Mouse (Mus musculus): ENCODE measurements around the gene Rhoc. TPM values are rescaled to one million over a fixed set of nuclear protein-coding genes. Genes with fewer than 3 reads are reported as not detected.
"Not testable (repeated sequence)": the region's sequence is repeated elsewhere in the genome, so short reads cannot be mapped to it uniquely, and the experiment has no call there.

Rhoc gene
- polyA plus RNA-seq (2015; fragmentation: Nextera tagmentation; extraction: Ambion mirVana): 41.1 and 47.7 TPM in 2 replicates

GRCm38 (mm10) chr3:104788075-104788474 is at the start of gene Rhoc:
TSS of gene Rhoc (plus strand) at chr3:104788375.
- Histone ChIP-seq H3K9me3 (ENCODE audit: control insufficient read depth, low read length) (no peaks in the 10 kb centered on the region), H3K4me2 (ENCODE audit: low read length) (peak within 1 kb of the TSS; percentile 95), H3K27ac (ENCODE audit: low read length) (peak within 1 kb of the TSS; percentile 29; the same call in 1 of the 2 replicates), H3K9ac (replicated peaks; ENCODE audit: low read depth, low read length) (peak within 1 kb of the TSS; percentile 67), H3K4me3 (replicated peaks; ENCODE audit: low read length) (peak within 1 kb of the TSS; percentile 58), H3K27me3 (replicated peaks; ENCODE audit: control insufficient read depth, insufficient read depth, low read length) (peaks cover 14% of the 10 kb centered on the region), H3K4me1 (replicated peaks; ENCODE audit: control insufficient read depth, insufficient read depth, low read length) (peaks cover 17% of the 10 kb centered on the region), H3K36me3 (ENCODE audit: control insufficient read depth, insufficient read depth) (no peaks in the 10 kb centered on the region)
- WGBS: 34% methylated on average over 3 of the region's 3 CpGs
- no peak for ATAC-seq

GRCm38 (mm10) chr3:104741954-104742353 is 46.2 kb upstream of the Rhoc start:
- H3K27ac ChIP-seq (ENCODE audit: low read length): no peak overlapping the region
- H3K36me3 ChIP-seq (ENCODE audit: control insufficient read depth, insufficient read depth): no peaks in the 10 kb centered on the region
- H3K9me3 ChIP-seq (ENCODE audit: control insufficient read depth, low read length): no peaks in the 10 kb centered on the region
- H3K9ac ChIP-seq (replicated peaks; ENCODE audit: low read depth, low read length): no peak overlapping the region
- no peaks in the 10 kb centered on the region for H3K4me1 ChIP-seq (replicated peaks; ENCODE audit: control insufficient read depth, insufficient read depth, low read length)
- H3K4me2 ChIP-seq (ENCODE audit: low read length): no peak overlapping the region
- no peak overlapping the region for H3K4me3 ChIP-seq (replicated peaks; ENCODE audit: low read length)
- 93% methylated on average over 3 of the region's 3 CpGs for WGBS
- H3K27me3 ChIP-seq (replicated peaks; ENCODE audit: control insufficient read depth, insufficient read depth, low read length): no peaks in the 10 kb centered on the region
- no peak for ATAC-seq

- Histone ChIP-seq H3K36me3 (ENCODE audit: control insufficient read depth, insufficient read depth) (no peaks in the 10 kb centered on the region), H3K4me1 (replicated peaks; ENCODE audit: control insufficient read depth, insufficient read depth, low read length) (no peaks in the 10 kb centered on the region), H3K9ac (replicated peaks; ENCODE audit: low read depth, low read length) (no peak overlapping the region), H3K4me2 (ENCODE audit: low read length) (no peak overlapping the region), H3K9me3 (ENCODE audit: control insufficient read depth, low read length) (no peaks in the 10 kb centered on the region), H3K27ac (ENCODE audit: low read length) (no peak overlapping the region), H3K27me3 (replicated peaks; ENCODE audit: control insufficient read depth, insufficient read depth, low read length) (no peaks in the 10 kb centered on the region), H3K4me3 (replicated peaks; ENCODE audit: low read length) (no peak overlapping the region)
- WGBS: 52% methylated on average over 1 of the region's 1 CpGs
- ATAC-seq: no peak
These were observed 45.0 kb upstream of the Rhoc start for GRCm38 (mm10) chr3:104743161-104743560.

- H3K9me3 ChIP-seq (ENCODE audit: control insufficient read depth, low read length): no peaks in the 10 kb centered on the region
- ATAC-seq: no peak
- 83% methylated on average over 1 of the region's 1 CpGs for WGBS
- H3K4me1 ChIP-seq (replicated peaks; ENCODE audit: control insufficient read depth, insufficient read depth, low read length): no peaks in the 10 kb centered on the region
- H3K4me2 ChIP-seq (ENCODE audit: low read length): no peak overlapping the region
- H3K36me3 ChIP-seq (ENCODE audit: control insufficient read depth, insufficient read depth): no peaks in the 10 kb centered on the region
- H3K27ac ChIP-seq (ENCODE audit: low read length): no peak overlapping the region
- H3K27me3 ChIP-seq (replicated peaks; ENCODE audit: control insufficient read depth, insufficient read depth, low read length): no peaks in the 10 kb centered on the region
- H3K4me3 ChIP-seq (replicated peaks; ENCODE audit: low read length): no peak overlapping the region
- H3K9ac ChIP-seq (replicated peaks; ENCODE audit: low read depth, low read length): no peak overlapping the region
These were observed 44.3 kb upstream of the Rhoc start for GRCm38 (mm10) chr3:104743864-104744263.

- not testable (repeated sequence) for H3K4me1 ChIP-seq (replicated peaks; ENCODE audit: control insufficient read depth, insufficient read depth, low read length); H3K27me3 ChIP-seq (replicated peaks; ENCODE audit: control insufficient read depth, insufficient read depth, low read length); H3K36me3 ChIP-seq (ENCODE audit: control insufficient read depth, insufficient read depth); H3K4me2 ChIP-seq (ENCODE audit: low read length); H3K9ac ChIP-seq (replicated peaks; ENCODE audit: low read depth, low read length); H3K4me3 ChIP-seq (replicated peaks; ENCODE audit: low read length); H3K27ac ChIP-seq (ENCODE audit: low read length); ATAC-seq; H3K9me3 ChIP-seq (ENCODE audit: control insufficient read depth, low read length)
- 16% methylated on average over 23 of the region's 25 CpGs for WGBS
These were observed 35.3 kb upstream of the Rhoc start for GRCm38 (mm10) chr3:104752845-104753244.

- Histone ChIP-seq H3K9me3 (ENCODE audit: control insufficient read depth, low read length) (no peaks in the 10 kb centered on the region), H3K4me3 (replicated peaks; ENCODE audit: low read length) (peak overlapping the region; percentile 32), H3K4me1 (replicated peaks; ENCODE audit: control insufficient read depth, insufficient read depth, low read length) (peaks cover 9% of the 10 kb centered on the region), H3K27me3 (replicated peaks; ENCODE audit: control insufficient read depth, insufficient read depth, low read length) (peaks cover 6% of the 10 kb centered on the region; the same call in 1 of the 2 replicates), H3K36me3 (ENCODE audit: control insufficient read depth, insufficient read depth) (no peaks in the 10 kb centered on the region), H3K4me2 (ENCODE audit: low read length) (peak overlapping the region; percentile 46), H3K9ac (replicated peaks; ENCODE audit: low read depth, low read length) (peak overlapping the region; percentile 16), H3K27ac (ENCODE audit: low read length) (no peak overlapping the region)
- peak; percentile 90 for ATAC-seq
- WGBS: under 1% methylated on average over 27 of the region's 27 CpGs
These were observed 29.8 kb upstream of the Rhoc start for GRCm38 (mm10) chr3:104758406-104758805.

GRCm38 (mm10) chr3:104758869-104759268 is 29.3 kb upstream of the Rhoc start:
- no peaks in the 10 kb centered on the region for H3K9me3 ChIP-seq (ENCODE audit: control insufficient read depth, low read length)
- peaks cover 9% of the 10 kb centered on the region for H3K4me1 ChIP-seq (replicated peaks; ENCODE audit: control insufficient read depth, insufficient read depth, low read length)
- H3K27ac ChIP-seq (ENCODE audit: low read length): no peak overlapping the region
- peaks cover 6% of the 10 kb centered on the region; the same call in 1 of the 2 replicates for H3K27me3 ChIP-seq (replicated peaks; ENCODE audit: control insufficient read depth, insufficient read depth, low read length)
- peak overlapping the region; percentile 16; the same call in 1 of the 2 replicates for H3K9ac ChIP-seq (replicated peaks; ENCODE audit: low read depth, low read length)
- 2% methylated on average over 5 of the region's 5 CpGs for WGBS
- H3K36me3 ChIP-seq (ENCODE audit: control insufficient read depth, insufficient read depth): no peaks in the 10 kb centered on the region
- ATAC-seq: peak; percentile 26; the same call in 1 of the 2 replicates
- peak overlapping the region; percentile 46 for H3K4me2 ChIP-seq (ENCODE audit: low read length)
- peak overlapping the region; percentile 32 for H3K4me3 ChIP-seq (replicated peaks; ENCODE audit: low read length)

- H3K4me3 ChIP-seq (replicated peaks; ENCODE audit: low read length); H3K27ac ChIP-seq (ENCODE audit: low read length); H3K36me3 ChIP-seq (ENCODE audit: control insufficient read depth, insufficient read depth); ATAC-seq; H3K9me3 ChIP-seq (ENCODE audit: control insufficient read depth, low read length); H3K9ac ChIP-seq (replicated peaks; ENCODE audit: low read depth, low read length); H3K4me2 ChIP-seq (ENCODE audit: low read length); H3K27me3 ChIP-seq (replicated peaks; ENCODE audit: control insufficient read depth, insufficient read depth, low read length); H3K4me1 ChIP-seq (replicated peaks; ENCODE audit: control insufficient read depth, insufficient read depth, low read length): not testable (repeated sequence)
- WGBS: 25% methylated on average over 19 of the region's 20 CpGs
These were observed 25.9 kb upstream of the Rhoc start for GRCm38 (mm10) chr3:104762103-104762863.

GRCm38 (mm10) chr3:104765021-104765420 is 23.2 kb upstream of the Rhoc start:
- H3K27me3 ChIP-seq (replicated peaks; ENCODE audit: control insufficient read depth, insufficient read depth, low read length): 0 out of 2 replicates have a peak, but pooled peaks cover 2% of the 10 kb centered on the region
- WGBS: 20% methylated on average over 4 of the region's 4 CpGs
- no peak for ATAC-seq

More at GRCm38 (mm10) chr3:104765021-104765420, 23.2 kb upstream of the Rhoc start:
- Histone ChIP-seq H3K9me3 (ENCODE audit: control insufficient read depth, low read length) (no peaks in the 10 kb centered on the region), H3K4me1 (replicated peaks; ENCODE audit: control insufficient read depth, insufficient read depth, low read length) (no peaks in the 10 kb centered on the region; the same call in 1 of the 2 replicates), H3K4me2 (ENCODE audit: low read length) (no peak overlapping the region), H3K9ac (replicated peaks; ENCODE audit: low read depth, low read length) (no peak overlapping the region), H3K27ac (ENCODE audit: low read length) (no peak overlapping the region), H3K4me3 (replicated peaks; ENCODE audit: low read length) (no peak overlapping the region), H3K36me3 (ENCODE audit: control insufficient read depth, insufficient read depth) (no peaks in the 10 kb centered on the region)
